Mouse (Mus musculus) forebrain, embryonic 13.5 days (tissue): ENCODE measurements around the gene Clca3b. TPM values are rescaled to one million over a fixed set of nuclear protein-coding genes. Genes with fewer than 3 reads are reported as not detected.
"Not testable (repeated sequence)": the region's sequence is repeated elsewhere in the genome, so short reads cannot be mapped to it uniquely, and the experiment has no call there.

ENCODE experiments used
- ATAC-seq: fragments of 200-750 bp; cut with Nextera tagmentation; 2 replicates; pipeline ENCODE4 v1.8.0; 2017
- H3K27ac ChIP-seq: fragments of 300-500 bp; sonication (generic); 2 replicates; pipeline ENCODE4 v1.5.1; 2015; ENCODE audit warnings: inconsistent platforms, mild to moderate bottlenecking, moderate library complexity
- H3K27me3 ChIP-seq: fragments of 300-500 bp; sonication (generic); 2 replicates; pipeline ENCODE4 v1.6.1; 2015; ENCODE audit warnings: mild to moderate bottlenecking, inconsistent platforms
- H3K36me3 ChIP-seq: fragments of 300-500 bp; sonication (generic); 2 replicates; pipeline ENCODE4 v1.6.1; 2015; ENCODE audit warnings: mild to moderate bottlenecking, inconsistent platforms; ENCODE audit not compliant: poor library complexity, severe bottlenecking
- H3K4me1 ChIP-seq: fragments of 300-500 bp; sonication (generic); 2 replicates; pipeline ENCODE4 v1.6.1; 2015; ENCODE audit warnings: inconsistent platforms
- H3K4me2 ChIP-seq: fragments of 300-500 bp; sonication (generic); 2 replicates; pipeline ENCODE4 v1.6.1; 2015; ENCODE audit warnings: inconsistent platforms, mild to moderate bottlenecking, moderate library complexity
- H3K4me3 ChIP-seq: fragments of 300-500 bp; sonication (generic); 2 replicates; pipeline ENCODE4 v1.5.1; 2015; ENCODE audit warnings: mild to moderate bottlenecking, inconsistent platforms
- H3K9ac ChIP-seq: fragments of 300-500 bp; sonication (generic); 2 replicates; pipeline ENCODE4 v1.6.1; 2015; ENCODE audit warnings: mild to moderate bottlenecking, inconsistent platforms
- H3K9me3 ChIP-seq: fragments of 300-500 bp; sonication (generic); replicated peaks from 2 replicates; pipeline ENCODE4 v1.6.1; 2016; ENCODE audit warnings: inconsistent platforms
- WGBS: fragments of 180-500 bp; shearing (Covaris S2); methylation state at CpG from one replicate; pipeline ENCODE4 v1.1.7; 2015; 5-methylcytosine and 5-hydroxymethylcytosine counted together
- polyA plus RNA-seq: library from polyadenylated mRNA; unstranded; fragments of >200 nt; fragmentation: Nextera tagmentation; extraction: Ambion mirVana; gene quantifications from 2 replicates; pipeline ENCODE4 v1.2.1, GENCODE M21; 2015

Clca3b gene
- polyA plus RNA-seq, 1 experiment from 2014 or later: not detected

DNA sequence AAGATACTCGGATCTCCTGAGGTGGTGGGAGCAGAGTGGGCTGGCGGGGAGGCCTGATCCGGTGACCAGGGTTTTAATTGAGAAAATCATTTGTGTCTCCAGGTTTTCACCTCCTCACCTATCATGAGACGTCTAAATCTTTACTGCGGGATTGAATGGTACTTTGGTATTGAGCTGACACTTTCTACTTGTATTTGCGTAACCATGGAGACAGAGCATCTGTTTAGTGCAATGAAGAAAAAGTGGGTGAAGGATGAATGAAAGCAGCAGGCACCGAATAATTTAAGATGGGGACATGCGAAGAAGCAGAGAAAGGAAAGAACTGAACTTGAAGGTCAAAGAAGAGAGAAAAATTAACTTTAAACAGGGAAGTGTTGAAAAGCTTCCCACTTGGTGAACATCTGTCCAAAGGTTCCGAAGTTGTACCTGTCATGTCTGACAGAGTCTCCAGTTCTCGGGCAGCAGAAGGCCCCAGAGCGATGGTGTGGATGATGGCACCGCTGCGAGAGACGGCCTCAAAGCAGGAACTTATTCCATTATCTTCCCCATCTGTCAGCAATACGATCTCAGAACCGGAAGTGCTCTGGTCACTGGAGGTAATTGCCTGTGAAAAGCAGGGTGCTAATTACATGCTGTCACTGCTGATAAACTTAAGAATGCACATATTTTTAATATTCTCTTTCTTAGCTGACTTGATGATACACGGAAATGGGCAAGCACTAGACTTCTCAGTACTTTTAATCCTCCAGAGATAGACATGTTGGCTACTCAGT, 40.8 kb downstream of the Clca3b start:
- H3K36me3 ChIP-seq, H3K4me3 ChIP-seq, H3K27me3 ChIP-seq, H3K4me1 ChIP-seq, H3K9ac ChIP-seq, H3K9me3 ChIP-seq, H3K27ac ChIP-seq, H3K4me2 ChIP-seq: not testable (repeated sequence)
- WGBS: 57% methylated on average over 15 of the region's 17 CpGs
- ATAC-seq: peak; percentile 86

GRCm38 (mm10) chr3:144806626-144807025, 42.5 kb downstream of the Clca3b start:
- H3K9ac ChIP-seq, H3K4me3 ChIP-seq, H3K4me2 ChIP-seq, H3K27ac ChIP-seq, H3K36me3 ChIP-seq, H3K4me1 ChIP-seq, H3K27me3 ChIP-seq, H3K9me3 ChIP-seq, ATAC-seq: not testable (repeated sequence)
- WGBS: 40% methylated on average over 2 of the region's 2 CpGs

GRCm38 (mm10) chr3:144801861-144802260, 47.3 kb downstream of the Clca3b start:
- no peak overlapping the region for H3K27ac ChIP-seq
- H3K4me3 ChIP-seq: no peak overlapping the region
- H3K27me3 ChIP-seq: no peaks in the 10 kb centered on the region
- H3K4me1 ChIP-seq: no peaks in the 10 kb centered on the region
- no peaks in the 10 kb centered on the region for H3K36me3 ChIP-seq
- no peaks in the 10 kb centered on the region for H3K9me3 ChIP-seq
- no peak for ATAC-seq
- WGBS: 37% methylated on average over 8 of the region's 8 CpGs
- no peak overlapping the region for H3K4me2 ChIP-seq
- H3K9ac ChIP-seq: no peak overlapping the region

- Histone ChIP-seq H3K4me2 (no peak overlapping the region), H3K9me3 (no peaks in the 10 kb centered on the region), H3K9ac (no peak overlapping the region), H3K36me3 (no peaks in the 10 kb centered on the region), H3K27me3 (no peaks in the 10 kb centered on the region), H3K4me3 (no peak overlapping the region), H3K27ac (no peak overlapping the region), H3K4me1 (no peaks in the 10 kb centered on the region)
- no peak for ATAC-seq
- 83% methylated on average over 11 of the region's 11 CpGs for whole genome bisulfite sequencing
Observed at GRCm38 (mm10) chr3:144785181-144786148, 63.7 kb downstream of the Clca3b start.

Other genes starting within 250 kb of the Clca3b start
- gene Sh3glb1, start 129.0 kb downstream of the Clca3b start, polyA plus RNA-seq: 87.4 and 95.6 TPM in 2 replicates
- gene Clca3a1, start 88.4 kb downstream of the Clca3b start, polyA plus RNA-seq: 0.12 and 0.24 TPM in 2 replicates
- gene Clca3a2, start 29.9 kb downstream of the Clca3b start, polyA plus RNA-seq: 0.08 TPM in 1 of 2 replicates, not detected in the other
- not detected in 2 replicates for gene Clca4b, start 83.2 kb upstream of the Clca3b start, polyA plus RNA-seq
- gene Clca4a, start 125.7 kb upstream of the Clca3b start, polyA plus RNA-seq: not detected in 2 replicates
- gene Clca1, start 183.4 kb upstream of the Clca3b start, polyA plus RNA-seq: not detected in 2 replicates